Mouse (Mus musculus) megakaryocyte, embryonic 14.5 days (primary cell): ENCODE measurements around the gene Gpr35.

Source experiments
- FLI1 ChIP-seq: IDR thresholded peaks from 2 replicates; pipeline ENCODE4 v1.6.1; 2012; ENCODE audit warnings: low read length, inconsistent platforms, mixed read lengths
- GATA1 ChIP-seq: IDR thresholded peaks from 3 replicates; pipeline ENCODE4 v1.6.1; 2012; ENCODE audit warnings: mixed read lengths, low read length, inconsistent platforms, borderline replicate concordance

GRCm38 (mm10) chr1:93033989-93034388 lies 83.3 kb downstream of the Gpr35 start:
- TF ChIP-seq GATA1 (no peak), FLI1 (no peak)
